Mouse (Mus musculus): ENCODE measurements at regions not wholly inside any gene's neighbourhood (a gene's known extent, or its start where the extent isn't known, plus 50 kb on each side); places are given as distances from the start of the nearest gene placed in this dataset.

DNA sequence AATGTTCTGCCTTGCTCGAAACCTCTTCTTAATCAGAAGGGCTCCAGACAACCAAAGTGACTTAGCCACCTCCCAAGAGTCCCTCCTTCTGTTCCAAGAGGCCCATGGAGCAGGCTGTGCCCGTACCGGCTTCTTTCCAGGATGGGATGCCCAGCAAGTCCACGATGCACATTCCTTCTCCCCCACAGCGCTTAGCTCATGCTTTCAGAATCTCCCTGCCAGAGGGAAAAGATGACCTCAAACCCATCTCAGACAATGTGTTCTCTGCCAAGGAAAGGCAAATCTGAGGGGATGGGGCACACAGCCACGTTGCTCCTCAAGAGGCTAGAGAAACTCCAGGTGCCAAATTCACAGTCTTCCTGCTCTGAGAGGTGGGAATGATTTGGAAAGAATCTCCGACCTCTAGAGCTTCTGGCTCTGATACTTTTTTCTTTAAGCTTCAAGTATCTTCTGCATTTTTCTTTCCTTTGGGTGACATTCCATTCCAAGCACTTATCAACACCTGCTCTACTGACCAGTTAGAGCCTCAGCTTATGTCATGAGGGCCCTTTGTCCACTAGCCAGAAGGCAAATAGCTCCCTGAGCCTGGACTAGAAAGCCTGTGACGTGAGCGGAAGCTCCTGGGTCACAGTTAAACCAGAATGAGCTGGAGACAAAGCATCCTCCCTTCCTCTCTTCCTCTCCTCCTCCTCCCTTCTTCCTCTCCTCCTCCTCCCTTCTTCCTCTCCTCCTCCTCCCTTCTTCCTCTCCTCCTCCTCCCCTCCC is 110.9 kb downstream of the Banf2 start:
- peaks cover 0 to 3% of the 10 kb centered on the region in 2 experiments; a peak in 2 of 4 replicates for H3K27me3 ChIP-seq (ENCODE audit: control insufficient read depth in 1 of 2, insufficient read depth in 2 of 2, low read length in 2 of 2)
- H3K9ac ChIP-seq (ENCODE audit: control insufficient read depth, low read depth, low read length, poor library complexity, severe bottlenecking) = no peak overlapping the region
- H3K79me2 ChIP-seq (ENCODE audit: control insufficient read depth, insufficient read depth, low read length, poor library complexity) = no peaks in the 10 kb centered on the region
- H3K4me1 ChIP-seq (ENCODE audit: control insufficient read depth in 1 of 2, insufficient read depth in 2 of 2, low read length in 2 of 2) = no peaks in the 10 kb centered on the region
- TF ChIP-seq NRF1 (IDR thresholded peaks at IDR 0.05; ENCODE audit: insufficient read depth, low read depth, low read length, poor library complexity, severe bottlenecking) (no peak), RAD21 (IDR thresholded peaks at IDR 0.05; ENCODE audit: low read depth, low read length) (no peak), KAT2A (conservative IDR thresholded peaks at IDR 0.05; ENCODE audit: low read depth, low read length) (no peak), NELFE (IDR thresholded peaks at IDR 0.05; ENCODE audit: low read depth, low read length) (no peak), GATA1 (IDR thresholded peaks at IDR 0.05; ENCODE audit: low read depth, low read length) (no peak), ELF1 (IDR thresholded peaks at IDR 0.05; ENCODE audit: low read depth, low read length) (no peak), MAFK (IDR thresholded peaks at IDR 0.05; ENCODE audit: borderline replicate concordance, low read depth, low read length) (no peak), MYB (IDR thresholded peaks at IDR 0.05; ENCODE audit: low read depth, low read length) (no peak), TBP (IDR thresholded peaks at IDR 0.05; ENCODE audit: low read depth, low read length) (no peak), CTCF (IDR thresholded peaks at IDR 0.05 in 2 of 3, conservative IDR thresholded peaks at IDR 0.05 in 1 of 3; ENCODE audit: control insufficient read depth in 1 of 3, insufficient read depth in 1 of 3, low read depth in 2 of 3, low read length in 3 of 3, poor library complexity in 1 of 3, severe bottlenecking in 1 of 3) (no peak), POLR2AphosphoS5 (IDR thresholded peaks at IDR 0.05; ENCODE audit: borderline replicate concordance, low read depth, low read length) (no peak), GABPA (IDR thresholded peaks at IDR 0.05; ENCODE audit: low read depth, low read length) (no peak), MYC (IDR thresholded peaks at IDR 0.05; ENCODE audit: low read depth, low read length) (no peak), MAX (IDR thresholded peaks at IDR 0.05; ENCODE audit: low read length) (no peak), TCF12 (IDR thresholded peaks at IDR 0.05; ENCODE audit: low read depth, low read length) (no peak), POLR2AphosphoS2 (IDR thresholded peaks at IDR 0.05; ENCODE audit: low read length) (no peak), TAL1 (IDR thresholded peaks at IDR 0.05; ENCODE audit: low read length) (no peak)
- no peak for DNase-seq (ENCODE audit: low read depth, low spot score)
- no peaks in the 10 kb centered on the region for H3K9me3 ChIP-seq (replicated peaks; ENCODE audit: insufficient read depth, low read length)
- H3K36me3 ChIP-seq (ENCODE audit: control insufficient read depth in 1 of 2, insufficient read depth in 2 of 2, low read length in 2 of 2) = no peaks in the 10 kb centered on the region
- H3K4me3 ChIP-seq (ENCODE audit: control insufficient read depth in 1 of 2, insufficient read depth in 1 of 2, low read depth in 2 of 2, low read length in 2 of 2) = no peak overlapping the region
- H3K27ac ChIP-seq (ENCODE audit: control insufficient read depth, low read depth, low read length) = no peak overlapping the region

DNA sequence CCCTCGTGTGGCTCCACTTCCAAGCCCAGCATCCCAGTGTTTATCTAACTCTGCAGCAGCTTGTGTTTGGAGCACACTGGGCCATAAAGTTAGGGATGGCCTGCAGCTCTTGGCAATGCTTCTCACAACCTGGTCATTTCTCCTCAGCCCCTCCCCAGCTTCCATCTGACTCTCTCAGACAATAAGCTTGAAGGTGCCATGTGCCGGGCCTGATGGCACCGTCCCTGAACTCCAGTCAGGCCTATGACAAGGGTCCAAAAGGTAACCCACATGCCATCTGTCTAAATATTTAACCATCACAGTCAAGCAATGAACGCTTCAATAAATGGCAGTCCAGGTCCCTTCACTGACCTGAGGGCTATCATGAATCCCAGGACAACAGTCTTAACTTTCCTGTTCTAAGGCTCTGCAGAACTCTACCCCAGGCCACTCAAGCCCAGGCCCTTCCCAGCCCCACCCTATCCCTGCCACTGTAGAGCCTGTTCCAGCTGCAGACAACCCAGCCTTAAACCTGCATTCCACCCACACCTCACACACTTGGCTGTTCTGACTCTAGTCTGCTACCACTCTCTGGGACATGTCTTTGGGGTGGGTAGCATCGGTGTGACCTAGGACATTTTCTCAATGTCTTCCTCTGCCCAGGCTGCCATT is 111.8 kb downstream of the Banf2 start:
- Histone ChIP-seq H3K79me2 (ENCODE audit: control insufficient read depth, insufficient read depth, low read length, poor library complexity) (no peaks in the 10 kb centered on the region), H3K4me1 (ENCODE audit: control insufficient read depth in 1 of 2, insufficient read depth in 2 of 2, low read length in 2 of 2) (no peaks in the 10 kb centered on the region), H3K27ac (ENCODE audit: control insufficient read depth, low read depth, low read length) (no peak overlapping the region), H3K9me3 (replicated peaks; ENCODE audit: insufficient read depth, low read length) (no peaks in the 10 kb centered on the region), H3K9ac (ENCODE audit: control insufficient read depth, low read depth, low read length, poor library complexity, severe bottlenecking) (no peak overlapping the region), H3K27me3 (ENCODE audit: control insufficient read depth in 1 of 2, insufficient read depth in 2 of 2, low read length in 2 of 2) (peaks cover 0 to 3% of the 10 kb centered on the region in 2 experiments; a peak in 2 of 4 replicates), H3K4me3 (ENCODE audit: control insufficient read depth in 1 of 2, insufficient read depth in 1 of 2, low read depth in 2 of 2, low read length in 2 of 2) (no peak overlapping the region), H3K36me3 (ENCODE audit: control insufficient read depth in 1 of 2, insufficient read depth in 2 of 2, low read length in 2 of 2) (no peaks in the 10 kb centered on the region)
- TF ChIP-seq TCF12 (IDR thresholded peaks at IDR 0.05; ENCODE audit: low read depth, low read length) (no peak), MAFK (IDR thresholded peaks at IDR 0.05; ENCODE audit: borderline replicate concordance, low read depth, low read length) (no peak), POLR2A (IDR thresholded peaks at IDR 0.05; ENCODE audit: control insufficient read depth in 1 of 2, insufficient read depth in 1 of 2, low read depth in 1 of 2, low read length in 2 of 2, poor library complexity in 1 of 2) (no peak), CHD1 (IDR thresholded peaks at IDR 0.05; ENCODE audit: low read depth, low read length) (no peak), NRF1 (IDR thresholded peaks at IDR 0.05; ENCODE audit: insufficient read depth, low read depth, low read length, poor library complexity, severe bottlenecking) (no peak), ZC3H11A (IDR thresholded peaks at IDR 0.05; ENCODE audit: low read depth, low read length) (no peak), ELF1 (IDR thresholded peaks at IDR 0.05; ENCODE audit: low read depth, low read length) (no peak), MYB (IDR thresholded peaks at IDR 0.05; ENCODE audit: low read depth, low read length) (no peak)
- DNase-seq (ENCODE audit: low read depth, low spot score) = no peak
